Mouse (Mus musculus) 3134 (cell line): ENCODE measurements around the gene Myom1.

Source experiments
- DNase-seq: peaks from one replicate; pipeline ENCODE4 v3.0.0-alpha.2; 2011; ENCODE audit warnings: low spot score; ENCODE audit not compliant: insufficient read length; ENCODE audit errors: extremely low read depth

The Myom1 gene

DNA sequence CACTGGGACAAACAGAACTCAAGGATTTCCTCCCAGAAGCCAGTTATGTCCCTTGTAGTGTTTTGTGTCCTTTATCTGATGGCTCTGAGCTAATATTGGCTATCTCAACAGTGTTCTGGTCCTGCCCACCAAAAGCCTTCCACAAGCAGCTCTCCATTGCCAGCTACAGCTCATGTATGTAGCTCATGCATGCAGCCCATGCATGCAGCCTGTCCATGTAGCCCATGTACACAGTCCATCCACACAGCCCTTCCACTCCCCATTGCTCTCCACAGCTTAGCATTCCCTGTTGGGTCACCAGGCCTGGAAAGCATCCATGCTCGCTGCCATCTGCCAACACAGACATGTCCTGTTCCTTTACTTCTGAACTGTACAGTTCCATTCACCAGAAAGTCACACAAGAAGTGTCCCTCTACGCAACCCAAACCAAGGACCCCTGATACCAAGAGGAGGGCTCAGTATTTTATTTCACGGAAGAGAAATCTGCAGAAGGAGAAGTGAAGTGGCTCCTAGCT, 132.1 kb downstream of the Myom1 start:
- no peak for DNase-seq

DNA sequence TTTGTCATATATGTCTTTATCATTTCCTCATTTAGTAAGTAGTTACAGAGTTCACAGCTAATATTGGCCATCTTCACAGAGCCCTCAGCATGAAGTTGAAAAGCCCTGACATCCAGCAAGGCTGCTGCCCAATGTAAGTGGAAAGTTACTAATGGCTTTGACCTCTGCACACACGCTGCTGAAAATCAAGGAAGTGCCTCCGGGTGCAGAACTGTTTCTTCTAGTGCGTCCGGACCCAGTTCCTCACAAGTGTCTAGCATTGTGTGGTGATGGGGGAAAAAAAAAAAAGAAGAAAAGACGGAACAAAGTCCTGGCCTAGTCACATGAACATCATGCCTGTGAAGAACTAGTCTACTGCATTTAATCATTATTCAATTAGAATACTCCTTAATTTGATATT, 132.7 kb downstream of the Myom1 start:
- no peak for DNase-seq

DNA sequence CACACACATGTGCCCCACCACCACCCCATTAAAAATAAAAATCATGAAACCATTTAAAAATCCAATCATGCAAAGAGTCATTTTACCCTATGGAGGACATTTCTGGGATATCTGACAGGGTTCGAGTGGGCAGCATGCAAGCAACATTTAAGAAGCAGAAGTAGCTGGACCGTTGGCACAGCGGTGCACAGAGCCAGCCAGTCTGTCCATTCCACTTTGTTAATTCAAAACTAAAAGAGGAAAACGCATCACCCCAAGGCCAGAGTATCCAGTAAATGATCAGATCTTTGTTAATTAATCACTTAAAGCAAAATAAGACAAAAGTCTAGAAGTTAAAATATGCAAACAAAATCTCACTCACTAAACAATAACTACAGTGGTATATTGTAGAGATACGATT, 133.4 kb downstream of the Myom1 start:
- no peak for DNase-seq

DNA sequence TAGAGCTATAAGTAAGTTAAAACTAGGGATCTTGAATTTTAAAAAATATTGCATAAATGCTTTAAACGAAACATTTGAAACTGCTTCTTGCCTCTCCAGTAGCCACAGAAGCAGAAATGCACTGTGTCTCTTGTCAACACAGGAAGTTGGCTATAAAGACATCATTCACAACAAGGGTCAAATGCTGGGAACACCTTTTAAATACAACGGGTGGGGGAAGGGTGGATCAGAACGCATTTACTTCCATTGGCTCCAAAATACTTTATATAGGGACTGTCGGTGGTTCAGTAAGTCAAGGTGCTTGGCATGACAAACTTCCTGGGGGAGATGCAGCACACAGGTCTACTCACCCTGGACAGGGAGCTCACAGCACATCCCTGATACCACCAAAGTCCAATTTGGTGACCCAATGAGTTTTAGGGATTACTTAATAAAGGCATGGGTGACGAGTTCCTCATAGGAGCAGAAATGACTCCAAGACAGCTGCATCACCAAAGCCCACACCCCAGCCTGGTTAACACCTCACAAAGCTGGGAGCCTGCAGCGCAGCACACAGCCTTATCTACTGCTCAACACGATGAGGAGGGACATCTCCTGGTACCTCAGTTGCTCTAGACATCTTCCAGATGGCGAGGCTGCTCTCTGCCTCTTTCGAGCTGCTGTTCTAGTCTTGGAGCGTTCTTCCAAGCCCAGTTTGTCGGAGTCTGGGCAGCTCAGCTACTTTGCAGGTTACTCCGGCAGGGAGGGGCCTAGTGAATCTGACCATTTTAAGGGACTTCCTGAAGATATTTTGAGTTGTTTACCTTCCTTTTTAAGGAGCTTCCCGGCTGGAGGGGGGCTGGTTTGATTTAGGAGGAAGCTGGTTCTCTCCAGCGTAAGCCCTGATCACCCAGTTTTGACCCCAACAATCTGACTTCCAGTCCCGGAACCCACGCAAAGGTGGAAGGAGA, 134.2 kb downstream of the Myom1 start:
- DNase-seq = no peak

DNA sequence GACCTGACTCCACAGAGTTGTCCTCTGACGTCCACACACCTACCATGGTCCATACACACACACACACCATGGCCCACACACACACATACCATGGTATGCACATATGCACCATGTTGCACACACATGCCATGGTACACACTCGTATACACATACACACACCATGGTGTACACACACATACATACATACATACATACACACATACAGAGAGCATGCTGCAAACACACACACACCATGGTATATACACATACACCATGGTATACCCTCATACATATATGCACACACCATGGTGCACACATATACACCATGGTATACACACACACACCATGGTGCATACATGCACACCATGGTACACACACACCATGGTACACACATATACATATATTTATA, 134.9 kb downstream of the Myom1 start:
- no peak for DNase-seq

DNA sequence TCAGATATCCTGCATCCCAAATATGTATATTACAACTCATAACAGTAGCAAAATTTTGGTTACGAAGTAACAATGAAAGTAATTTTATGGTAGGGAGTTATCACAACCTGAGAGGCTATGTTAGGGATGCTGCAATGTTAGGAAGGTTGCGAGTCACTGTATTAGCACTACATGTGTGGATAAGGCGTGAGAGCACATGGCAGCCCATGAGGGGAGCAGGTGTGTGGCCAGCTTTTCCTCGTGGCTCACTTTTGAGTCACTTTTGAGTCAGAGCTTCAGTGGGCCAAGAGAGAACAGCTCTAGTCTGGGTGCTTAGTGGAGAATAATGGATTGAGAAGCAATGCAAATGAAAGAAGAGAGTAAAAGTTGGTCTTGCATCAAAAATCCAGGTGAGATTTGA, 139.6 kb downstream of the Myom1 start:
- DNase-seq = no peak

DNA sequence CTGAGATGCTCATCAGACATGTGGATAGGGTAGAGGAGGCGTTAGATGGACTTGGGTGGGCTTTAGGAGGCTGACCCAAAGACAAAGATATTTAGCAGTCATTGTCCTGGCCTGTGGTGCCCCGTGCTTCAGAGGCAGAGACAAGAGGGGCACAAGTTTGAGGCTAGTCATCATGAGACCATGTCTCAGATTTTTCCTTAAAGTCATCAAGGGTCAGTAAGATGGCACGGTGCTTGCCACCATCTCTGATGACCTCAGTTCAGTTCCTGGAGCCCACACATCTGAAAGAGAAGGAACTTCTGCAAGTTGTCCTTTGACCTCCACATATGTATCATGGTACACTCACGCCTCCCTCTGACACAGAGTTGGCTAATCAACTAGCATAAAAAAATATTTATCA, 140.7 kb downstream of the Myom1 start:
- no peak for DNase-seq

DNA sequence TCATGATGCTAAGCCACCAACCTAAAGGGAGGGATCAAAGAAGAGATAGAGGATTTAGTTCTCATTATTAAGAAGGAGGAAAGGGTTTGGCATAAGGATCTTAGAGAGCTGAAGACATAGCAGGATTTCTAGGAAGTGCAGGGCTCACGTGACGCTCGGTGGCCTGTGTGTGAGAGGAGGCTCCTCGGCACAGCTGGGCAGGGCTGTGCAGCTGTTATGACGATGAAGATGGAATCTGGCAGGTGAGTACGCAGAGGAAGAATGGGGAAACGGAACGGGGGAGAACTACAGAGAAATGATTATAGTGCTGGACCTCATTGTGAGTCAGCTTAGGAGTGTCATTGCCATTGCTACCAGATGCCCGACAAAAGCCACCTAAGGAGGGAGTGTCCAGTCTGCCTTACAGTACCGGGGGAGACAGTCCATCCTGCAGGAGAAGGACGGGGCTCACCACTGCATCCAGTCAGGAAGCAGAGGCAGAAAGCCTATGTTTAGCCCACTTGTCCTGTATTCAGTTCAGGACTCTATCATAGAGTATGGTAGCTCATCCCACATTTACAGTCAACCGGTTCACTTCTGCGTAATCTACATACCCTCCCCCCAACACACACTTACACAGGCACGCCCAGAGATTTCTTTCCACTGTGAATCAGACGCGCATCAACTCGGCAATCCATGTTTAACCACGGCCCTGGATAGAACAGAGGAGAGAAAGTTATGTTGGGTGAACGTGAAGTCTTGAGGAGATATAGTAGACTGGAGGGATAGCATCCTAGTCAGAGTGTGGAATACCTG, 142.1 kb downstream of the Myom1 start:
- no peak for DNase-seq

DNA sequence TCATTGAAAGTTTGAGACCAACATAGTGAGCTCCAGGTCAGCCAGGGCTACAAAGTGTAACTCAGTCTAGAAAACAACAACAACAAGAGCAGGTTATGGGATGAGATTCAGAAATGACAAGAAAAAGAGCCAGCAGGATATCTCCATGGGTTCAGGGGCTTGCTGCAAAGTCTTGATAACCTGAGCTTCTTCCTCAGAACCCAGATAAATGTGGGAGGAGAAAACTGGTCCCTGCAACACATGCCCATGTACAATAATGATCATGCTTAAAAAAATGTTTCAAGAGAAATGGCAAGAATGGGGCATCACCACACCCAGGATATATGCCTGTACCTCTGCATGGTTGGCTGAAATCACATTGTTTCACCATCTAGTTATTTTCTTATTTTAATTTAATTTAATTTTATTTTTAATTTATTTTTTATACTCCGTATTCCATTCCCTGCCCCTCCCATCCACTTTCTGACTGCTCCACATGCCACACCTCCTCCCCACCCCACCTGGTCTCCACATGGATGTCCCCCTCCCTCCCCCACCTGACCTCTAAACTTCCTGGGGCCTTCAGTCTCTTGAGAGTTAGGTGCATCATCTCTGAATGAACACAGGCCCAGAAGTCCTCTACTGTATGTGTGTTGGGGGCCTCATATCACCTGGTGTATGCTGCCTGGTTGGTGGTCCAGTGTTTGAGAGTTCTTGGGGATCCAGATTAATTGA, 143.0 kb downstream of the Myom1 start:
- DNase-seq = no peak

DNA sequence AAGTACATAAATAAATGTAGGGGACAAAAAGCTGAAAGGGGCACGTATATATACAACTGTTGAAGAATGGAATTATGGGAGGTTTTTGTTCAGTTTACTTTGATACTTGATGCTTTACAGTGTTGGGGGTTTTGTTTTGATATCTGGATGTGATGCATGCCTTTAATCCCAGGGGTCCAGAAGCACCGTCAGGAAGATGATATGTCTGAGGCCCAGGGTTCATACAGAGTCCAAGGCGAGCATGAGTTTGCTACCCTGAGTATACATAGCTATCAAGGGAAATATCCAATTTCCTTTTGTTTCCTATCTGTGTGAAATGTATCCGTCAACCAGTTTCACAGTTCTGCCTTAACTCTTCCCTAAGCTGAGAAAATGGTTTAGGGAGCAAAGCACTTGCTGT, 150.9 kb downstream of the Myom1 start:
- DNase-seq = no peak

DNA sequence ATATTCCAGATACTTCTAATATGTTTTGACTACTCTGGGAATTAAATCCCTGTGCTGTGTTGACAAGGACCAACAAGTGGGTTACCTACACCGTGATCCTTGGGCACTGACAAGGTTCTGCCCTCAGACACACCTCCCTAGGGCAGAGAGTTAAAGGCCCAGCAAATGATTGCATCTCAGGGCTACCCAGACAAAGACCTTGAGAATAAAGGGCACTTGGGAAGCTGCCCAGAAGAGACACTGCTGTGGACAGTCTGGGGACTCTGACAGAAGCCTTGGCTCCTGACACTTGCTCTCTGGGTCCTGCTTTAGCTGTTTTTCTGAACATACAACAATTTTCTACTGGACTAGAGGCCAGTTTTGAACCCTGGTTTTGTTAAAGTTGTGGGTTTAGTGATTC, 152.8 kb downstream of the Myom1 start:
- DNase-seq = no peak

DNA sequence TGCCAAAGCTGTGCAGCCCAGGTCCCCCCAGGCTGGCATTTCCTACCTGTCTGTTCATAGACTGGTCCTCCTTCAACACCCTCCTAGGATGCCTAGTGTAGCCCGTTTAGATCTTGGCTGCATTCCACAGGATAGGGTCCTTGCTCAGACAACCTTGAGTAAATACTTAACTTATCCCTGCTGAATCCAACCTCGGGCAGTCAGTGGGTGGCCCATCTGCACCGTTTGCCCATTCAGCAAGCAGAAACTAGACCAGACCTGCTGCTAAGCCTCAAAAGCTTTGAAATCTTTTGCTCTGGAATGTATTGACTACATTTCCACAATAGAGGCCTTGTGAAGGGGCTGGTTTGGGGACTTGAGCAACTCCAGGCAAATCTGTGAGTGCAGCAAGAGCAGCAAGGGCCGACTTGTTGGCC, 156.7 kb downstream of the Myom1 start:
- no peak for DNase-seq

DNA sequence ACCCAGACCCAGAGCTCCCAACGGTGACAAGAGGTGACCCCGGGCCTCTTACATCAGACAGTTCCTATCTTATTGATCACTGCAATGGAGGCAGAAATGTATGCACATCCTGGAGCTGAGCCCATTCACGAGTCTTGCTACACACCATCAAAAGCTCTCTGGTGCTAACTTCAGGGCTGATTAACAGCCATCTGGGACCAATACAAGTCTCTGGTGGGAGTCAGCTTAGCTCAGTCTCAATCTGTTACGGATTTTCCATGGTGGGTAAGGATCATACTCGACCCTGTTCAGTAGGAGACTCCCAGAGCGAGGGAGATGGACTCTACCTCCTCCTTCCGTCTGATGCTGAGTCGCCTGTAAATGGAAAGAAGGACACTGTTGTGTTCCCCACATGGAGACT, 157.3 kb downstream of the Myom1 start:
- no peak for DNase-seq

DNA sequence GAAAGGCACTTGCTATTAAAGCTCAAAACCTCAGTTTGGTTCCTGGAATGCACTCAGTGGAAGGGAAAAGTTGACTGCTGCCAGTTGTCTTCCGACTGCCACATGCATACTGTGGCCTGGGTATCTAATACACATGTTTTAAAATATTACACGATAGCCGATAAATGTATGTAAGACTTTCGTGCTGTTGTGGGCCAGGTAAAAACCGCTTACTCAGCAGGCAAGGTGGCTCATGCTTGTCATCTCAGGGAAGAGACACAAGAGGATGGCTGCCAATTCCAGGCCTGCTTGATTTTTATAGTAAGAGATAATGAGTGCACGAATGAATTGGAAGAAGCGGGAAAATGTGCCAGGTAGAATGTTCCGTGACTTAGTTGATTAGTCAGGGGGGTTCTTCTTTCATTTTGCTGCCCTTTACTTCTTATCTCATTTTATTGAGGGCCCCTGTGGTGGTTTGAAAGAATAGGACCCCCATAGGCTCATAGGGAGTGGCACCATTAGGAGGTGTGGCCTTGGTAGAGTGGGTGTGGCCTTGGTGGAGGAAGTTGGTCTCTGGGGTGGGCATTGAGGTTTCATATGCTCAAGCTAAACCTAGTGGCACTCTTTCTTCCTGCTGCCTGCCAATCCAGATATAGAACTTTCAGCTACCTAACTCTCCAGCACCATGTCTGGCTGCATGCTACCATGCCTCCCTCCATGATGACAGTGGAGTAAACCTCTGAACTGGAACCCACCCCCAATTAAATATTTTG, 158.0 kb downstream of the Myom1 start:
- no peak for DNase-seq

DNA sequence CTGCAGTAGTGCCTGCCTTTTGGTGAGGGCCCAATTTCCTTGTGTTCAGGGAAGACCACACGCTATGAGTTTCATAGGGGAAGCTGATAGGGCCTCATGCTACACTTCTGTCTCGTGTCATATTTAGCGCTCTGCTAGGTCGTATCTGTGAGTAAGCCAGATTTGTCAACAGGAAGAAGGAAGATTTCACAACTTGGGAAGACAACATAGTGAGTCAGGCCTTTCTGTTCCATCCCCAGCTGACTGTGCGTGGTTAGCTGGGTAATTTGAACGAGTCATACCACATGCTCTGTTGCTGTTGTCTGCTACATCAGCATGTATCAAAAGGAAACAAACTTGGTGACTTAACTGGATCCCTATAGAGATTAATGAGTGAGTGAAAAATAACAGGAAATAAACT, 162.6 kb downstream of the Myom1 start:
- DNase-seq = peak; percentile 66

DNA sequence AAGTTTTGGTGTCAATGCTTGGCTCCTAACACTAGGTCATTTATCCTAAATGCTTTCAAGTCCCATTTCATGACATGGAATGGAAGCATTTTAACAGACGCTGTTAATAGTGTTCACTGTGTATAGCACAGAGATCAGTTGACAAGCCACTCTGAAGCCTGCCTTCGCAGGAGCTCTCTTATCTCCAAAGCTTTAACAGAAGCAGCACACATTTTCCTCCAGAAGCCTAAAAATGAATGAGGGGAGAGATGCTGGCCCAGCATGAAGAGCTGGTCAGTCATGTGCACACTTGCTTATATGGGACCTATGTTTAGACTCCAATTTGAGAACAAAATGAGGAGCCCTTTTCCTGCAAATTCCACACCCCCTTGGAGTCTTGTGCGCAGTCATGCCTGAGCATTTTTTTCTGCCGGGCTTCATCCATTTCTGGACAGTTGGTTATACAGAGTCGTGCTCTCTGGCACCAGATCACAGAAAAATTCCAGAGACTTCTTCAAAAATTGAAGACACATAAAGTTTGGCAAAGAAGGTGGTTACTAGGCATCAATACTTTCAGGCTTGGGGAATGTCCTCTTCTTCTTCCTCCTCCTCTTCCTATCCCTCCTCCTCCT, 165.9 kb downstream of the Myom1 start:
- no peak for DNase-seq

DNA sequence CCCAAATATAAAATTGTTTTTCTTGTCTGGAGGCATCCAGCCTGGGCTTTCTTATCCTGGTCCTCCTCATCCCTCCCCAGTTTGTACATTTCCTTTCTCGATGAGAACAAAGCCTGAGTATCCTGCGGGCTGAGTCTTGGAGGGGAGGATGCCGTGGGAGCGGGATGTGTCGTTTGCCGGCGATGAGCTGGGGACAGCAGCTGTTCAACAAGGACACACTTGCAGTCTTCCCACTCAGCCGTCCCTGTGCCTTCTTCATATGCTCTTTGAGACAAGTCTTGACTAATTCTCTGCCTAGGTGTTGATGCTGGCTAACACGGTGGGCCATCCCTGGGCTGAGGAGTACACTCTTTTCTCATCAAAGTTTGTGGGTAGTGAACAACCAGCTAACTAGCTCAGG, 166.4 kb downstream of the Myom1 start:
- no peak for DNase-seq

DNA sequence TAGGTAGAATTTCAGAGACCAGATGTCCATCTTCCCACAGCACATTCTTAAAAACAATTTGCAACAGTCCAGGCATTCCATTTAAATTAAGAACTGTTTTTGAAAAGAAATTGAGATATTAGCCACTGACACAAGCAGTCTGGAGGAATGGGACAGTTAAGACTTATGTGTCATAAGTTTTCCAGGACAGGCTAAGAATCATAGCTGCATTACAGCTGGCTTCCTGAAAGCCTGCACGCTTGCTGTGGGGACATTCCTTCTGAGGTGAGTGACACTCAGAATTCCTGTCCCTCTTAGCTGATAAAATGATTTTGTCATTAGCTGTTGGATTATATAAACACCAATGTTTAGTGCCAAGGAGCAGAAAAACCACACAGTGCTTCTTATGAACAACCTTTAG, 167.2 kb downstream of the Myom1 start:
- DNase-seq = no peak

DNA sequence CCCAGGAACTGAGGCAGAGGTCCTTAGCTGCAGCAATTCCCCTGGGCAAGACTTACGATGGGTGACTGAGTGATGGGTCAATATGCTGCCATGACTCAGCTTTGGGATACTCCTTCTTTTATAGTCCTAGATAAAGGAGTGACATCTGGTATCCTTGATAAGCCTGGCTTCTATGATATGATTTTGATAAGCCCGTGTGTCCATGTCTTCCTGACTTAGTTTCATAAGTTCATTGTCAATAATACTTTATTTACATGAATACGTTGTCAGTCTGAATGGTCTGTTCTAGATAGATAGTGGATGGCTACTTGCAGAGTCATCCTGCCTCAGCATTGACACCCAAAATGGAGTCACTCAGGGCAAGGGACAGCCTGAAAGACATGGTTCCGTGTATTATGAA, 168.7 kb downstream of the Myom1 start:
- no peak for DNase-seq
